Mouse (Mus musculus): ENCODE measurements around the gene Supt5.

Gene Supt5

GRCm38 (mm10) chr7:28351676-28352191 is 13.2 kb upstream of the Supt5 start:
- DNase-seq (ENCODE audit: low read depth, low spot score): peak; percentile 60

- DNase-seq (ENCODE audit: low read depth, low spot score): peak; percentile 98
These were observed 11.8 kb upstream of the Supt5 start, which contains the start of gene Rps16 for GRCm38 (mm10) chr7:28350155-28350883. TSS of gene Rps16 (plus strand) at chr7:28350652.

- DNase-seq (ENCODE audit: low read depth, low spot score): no peak
These were observed 10.1 kb upstream of the Supt5 start for GRCm38 (mm10) chr7:28348601-28349000.

- DNase-seq (ENCODE audit: low read depth, low spot score): no peak
These were observed 9.2 kb upstream of the Supt5 start for GRCm38 (mm10) chr7:28347746-28348145.

- peak; percentile 69 for DNase-seq (ENCODE audit: low read depth, low spot score)
These were observed 6.1 kb upstream of the Supt5 start for GRCm38 (mm10) chr7:28344637-28345036.

GRCm38 (mm10) chr7:28341381-28341780 is 2.8 kb upstream of the Supt5 start:
- DNase-seq (ENCODE audit: low read depth, low spot score): no peak

- DNase-seq (ENCODE audit: low read depth, low spot score): peak; percentile 91
These were observed 819 bp upstream of the Supt5 start for GRCm38 (mm10) chr7:28339213-28339917.

- no peak for DNase-seq (ENCODE audit: low read depth, low spot score)
These were observed 3.1 kb downstream of the Supt5 start for GRCm38 (mm10) chr7:28335471-28335870.

- no peak for DNase-seq (ENCODE audit: low read depth, low spot score)
These were observed 4.0 kb downstream of the Supt5 start for GRCm38 (mm10) chr7:28334534-28334933.

GRCm38 (mm10) chr7:28328260-28328659 is 10.3 kb downstream of the Supt5 start:
- DNase-seq (ENCODE audit: low read depth, low spot score): no peak

GRCm38 (mm10) chr7:28326457-28326856 is 12.1 kb downstream of the Supt5 start:
- DNase-seq (ENCODE audit: low read depth, low spot score): no peak

GRCm38 (mm10) chr7:28325293-28325692 is 13.3 kb downstream of the Supt5 start:
- DNase-seq (ENCODE audit: low read depth, low spot score): peak; percentile 47

GRCm38 (mm10) chr7:28321974-28322720 is 16.4 kb downstream of the Supt5 start:
- DNase-seq (ENCODE audit: low read depth, low spot score): no peak

- no peak for DNase-seq (ENCODE audit: low read depth, low spot score)
These were observed 19.8 kb downstream of the Supt5 start for GRCm38 (mm10) chr7:28318714-28319113.

GRCm38 (mm10) chr7:28318036-28318435 is 20.5 kb downstream of the Supt5 start:
- no peak for DNase-seq (ENCODE audit: low read depth, low spot score)

- peak; percentile 99 for DNase-seq (ENCODE audit: low read depth, low spot score)
These were observed 26.5 kb downstream of the Supt5 start, which contains the start of gene Timm50 for GRCm38 (mm10) chr7:28311926-28312543. TSS of gene Timm50 (minus strand) at chr7:28312072.

GRCm38 (mm10) chr7:28311151-28311925 is 27.2 kb downstream of the Supt5 start:
- DNase-seq (ENCODE audit: low read depth, low spot score): peak; percentile 63

GRCm38 (mm10) chr7:28309737-28310136 is 28.8 kb downstream of the Supt5 start:
- DNase-seq (ENCODE audit: low read depth, low spot score): no peak

- DNase-seq (ENCODE audit: low read depth, low spot score): no peak
These were observed 32.3 kb downstream of the Supt5 start for GRCm38 (mm10) chr7:28306216-28306615.

- no peak for DNase-seq (ENCODE audit: low read depth, low spot score)
These were observed 32.9 kb downstream of the Supt5 start for GRCm38 (mm10) chr7:28305641-28306040.

Measured in ZHBTc4 (cell line).